Mouse (Mus musculus): ENCODE data around the gene Papss1.

GRCm38 (mm10) chr3:131690543-131690942 is 126.0 kb downstream of the Papss1 start:
- TF ChIP-seq POLR2A (IDR thresholded peaks at IDR 0.05; ENCODE audit: extremely low read depth, insufficient read depth, low read length) (no peak), CTCF (IDR thresholded peaks at IDR 0.05; ENCODE audit: low read depth, low read length) (no peak)
